Mouse (Mus musculus) activated CD4-positive, CD25-positive, alpha-beta regulatory T cell, adult 4 months (primary cell): ENCODE data around the gene Cdh3. TPM values are rescaled to one million over a fixed set of nuclear protein-coding genes. Genes with fewer than 3 reads are reported as not detected.

Experiments
- ATAC-seq: one replicate; pipeline ENCODE4 v1.8.0; 2017
- polyA plus RNA-seq, 2 experiments: library from polyadenylated mRNA; unstranded; fragments of 100-300 nt; shearing (Covaris generic); gene quantifications; one replicate each; pipeline ENCODE4 v1.2.1; 2017

The Cdh3 gene
- polyA plus RNA-seq, 2 experiments from 2014 or later, result not detected

- no peak for ATAC-seq
These were observed 16.7 kb downstream of the Cdh3 start for GRCm38 (mm10) chr8:106527241-106528036.

GRCm38 (mm10) chr8:106528596-106529249, 18.0 kb downstream of the Cdh3 start:
- ATAC-seq, result no peak

- ATAC-seq, result no peak
These were observed 19.3 kb downstream of the Cdh3 start for GRCm38 (mm10) chr8:106529885-106530482.

- ATAC-seq, result no peak
These were observed 19.9 kb downstream of the Cdh3 start for GRCm38 (mm10) chr8:106530566-106530965.

- ATAC-seq, result no peak
These were observed 23.0 kb downstream of the Cdh3 start for GRCm38 (mm10) chr8:106533709-106534108.

- ATAC-seq, result peak; percentile 49
These were observed 23.8 kb downstream of the Cdh3 start for GRCm38 (mm10) chr8:106534449-106534848.

- ATAC-seq, result no peak
These were observed 24.8 kb downstream of the Cdh3 start for GRCm38 (mm10) chr8:106535448-106535847.

GRCm38 (mm10) chr8:106539193-106539592, 28.5 kb downstream of the Cdh3 start:
- ATAC-seq, result no peak

- ATAC-seq, result no peak
These were observed 30.3 kb downstream of the Cdh3 start for GRCm38 (mm10) chr8:106541002-106541401.

GRCm38 (mm10) chr8:106543043-106543442, 32.4 kb downstream of the Cdh3 start:
- no peak for ATAC-seq

- ATAC-seq, result no peak
These were observed 34.5 kb downstream of the Cdh3 start for GRCm38 (mm10) chr8:106545149-106545548.

- ATAC-seq, result no peak
These were observed 36.1 kb downstream of the Cdh3 start for GRCm38 (mm10) chr8:106546746-106547145.

- no peak for ATAC-seq
These were observed 37.8 kb downstream of the Cdh3 start for GRCm38 (mm10) chr8:106548366-106548936.

GRCm38 (mm10) chr8:106550906-106551305, 40.2 kb downstream of the Cdh3 start:
- ATAC-seq, result no peak

GRCm38 (mm10) chr8:106554011-106554410, 43.3 kb downstream of the Cdh3 start:
- no peak for ATAC-seq

GRCm38 (mm10) chr8:106556068-106556645, 45.5 kb downstream of the Cdh3 start:
- ATAC-seq, result no peak

- no peak for ATAC-seq
These were observed 49.2 kb downstream of the Cdh3 start for GRCm38 (mm10) chr8:106559844-106560243.

GRCm38 (mm10) chr8:106561097-106561865, 50.6 kb downstream of the Cdh3 start:
- peak; percentile 88 for ATAC-seq

- peak; percentile 59 for ATAC-seq
These were observed 53.0 kb downstream of the Cdh3 start for GRCm38 (mm10) chr8:106563691-106564182.

- ATAC-seq, result no peak
These were observed 58.3 kb downstream of the Cdh3 start for GRCm38 (mm10) chr8:106569006-106569405.

GRCm38 (mm10) chr8:106570386-106570785, 59.7 kb downstream of the Cdh3 start:
- no peak for ATAC-seq
